Mouse (Mus musculus) embryo, embryonic 9.5 days (tissue): ENCODE results near the gene Frzb.

Experiments used
- DNase-seq: peaks from one replicate; pipeline ENCODE4 v3.0.0-alpha.2; 2017; ENCODE audit errors: extremely low spot score

Frzb gene

GRCm38 (mm10) chr2:80430357-80431053, 16.9 kb downstream of the Frzb start:
- no peak for DNase-seq

GRCm38 (mm10) chr2:80423116-80423515, 24.3 kb downstream of the Frzb start:
- DNase-seq: no peak

- DNase-seq: no peak
Observed at GRCm38 (mm10) chr2:80421990-80422389, 25.4 kb downstream of the Frzb start.

DNA sequence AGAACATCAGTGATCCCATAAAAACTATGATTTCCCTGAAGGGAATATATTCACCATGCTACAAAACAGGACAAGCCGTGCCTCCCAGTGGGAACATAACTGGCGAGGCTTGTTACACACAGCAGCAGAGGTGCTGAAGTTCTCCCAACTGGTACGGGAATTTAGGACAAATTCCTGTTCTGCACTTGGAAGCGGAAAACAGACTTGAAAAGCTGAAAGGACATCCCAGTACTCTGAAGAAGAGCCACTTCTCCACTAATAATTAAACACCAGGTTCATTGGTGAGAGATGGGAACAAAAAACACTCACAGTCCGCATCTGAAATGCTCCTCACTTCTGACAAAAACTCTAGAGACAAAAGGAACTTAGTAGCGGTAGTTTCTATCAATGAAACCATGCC, 31.1 kb downstream of the Frzb start:
- DNase-seq: no peak

DNA sequence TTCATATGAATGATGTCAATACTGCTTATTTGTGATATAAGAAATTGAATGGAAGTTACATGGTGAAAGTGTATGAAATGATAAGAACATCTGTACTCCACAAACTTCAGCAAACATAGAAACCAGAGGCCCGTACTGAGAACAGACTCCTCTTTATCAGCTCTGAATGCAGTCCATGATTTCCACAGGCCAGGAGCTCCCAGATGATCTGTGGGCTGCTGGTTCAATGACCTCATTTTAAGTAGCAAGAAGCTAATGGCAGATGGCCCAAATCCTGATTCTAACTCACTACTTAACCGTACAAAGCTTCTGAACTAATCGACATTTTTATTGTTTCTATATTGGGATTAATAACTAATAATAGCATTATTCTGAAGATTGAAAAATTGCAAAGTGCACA, 33.0 kb downstream of the Frzb start:
- DNase-seq: no peak

DNA sequence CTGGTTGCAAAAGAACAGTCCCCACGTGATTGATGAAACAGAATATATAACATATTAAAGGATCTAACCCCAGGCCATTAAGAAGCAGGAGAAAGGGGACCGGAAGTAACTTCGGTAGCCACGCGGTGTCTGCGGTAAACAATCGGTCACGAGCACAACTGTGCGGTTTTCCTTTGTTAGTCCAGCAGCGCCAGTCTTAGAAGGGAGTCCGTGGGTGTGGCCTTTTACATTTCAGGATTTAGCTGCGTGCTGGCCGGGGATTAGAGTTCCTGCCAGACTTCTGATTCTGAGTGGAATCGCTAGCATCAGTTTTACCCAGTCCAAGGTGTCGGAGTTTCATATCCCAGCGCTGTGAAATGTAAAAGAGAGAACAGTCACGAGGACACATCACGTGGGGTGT, 34.3 kb downstream of the Frzb start:
- DNase-seq: no peak

- peak; percentile 72 for DNase-seq
Observed at GRCm38 (mm10) chr2:80409893-80410574, 37.4 kb downstream of the Frzb start.

- DNase-seq: no peak
Observed at GRCm38 (mm10) chr2:80404770-80405169, 42.7 kb downstream of the Frzb start.

- DNase-seq: peak; percentile 61
Observed at GRCm38 (mm10) chr2:80398595-80399099, 48.8 kb downstream of the Frzb start.

DNA sequence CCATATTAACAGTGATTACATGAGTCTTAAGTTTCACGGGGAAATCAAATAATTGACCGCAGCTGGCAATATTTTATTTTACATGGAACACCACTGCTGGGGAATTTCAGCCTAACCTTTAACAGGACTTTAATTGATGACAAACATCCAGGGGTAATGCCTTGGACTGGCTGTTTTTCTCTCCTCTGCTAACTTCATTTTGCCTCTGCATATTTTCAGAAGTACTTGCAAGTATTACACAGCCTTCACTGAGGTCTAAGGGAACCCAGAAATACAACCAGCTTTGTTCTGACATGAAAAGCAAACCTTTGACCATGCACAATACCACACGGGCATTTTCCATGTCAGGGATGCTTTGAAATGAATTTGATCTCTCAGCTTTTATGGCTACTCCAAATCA, 50.6 kb downstream of the Frzb start:
- no peak for DNase-seq

GRCm38 (mm10) chr2:80396057-80396456, 51.4 kb downstream of the Frzb start:
- DNase-seq: peak; percentile 9

GRCm38 (mm10) chr2:80388341-80388740, 59.1 kb downstream of the Frzb start:
- DNase-seq: no peak

DNA sequence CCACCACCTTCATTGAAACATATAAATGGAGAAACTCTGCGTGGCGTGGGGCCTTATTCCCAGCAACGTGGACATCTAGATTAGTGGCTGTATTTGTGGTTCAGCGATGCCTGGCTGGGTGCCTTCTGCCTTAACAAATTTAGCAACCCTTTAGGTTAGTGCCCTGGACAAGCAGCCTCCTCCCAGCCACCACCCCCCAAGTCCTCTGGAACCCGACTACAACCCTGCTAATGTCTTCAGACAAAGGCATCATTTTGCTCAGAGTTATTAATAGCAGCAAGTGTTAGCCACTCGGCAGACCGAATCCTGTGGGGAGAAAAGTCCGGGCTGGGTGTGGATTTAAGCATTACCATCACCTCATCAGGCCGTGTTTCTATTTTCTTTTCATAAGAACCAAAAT, 59.8 kb downstream of the Frzb start:
- DNase-seq: no peak

GRCm38 (mm10) chr2:80386255-80386654, 61.2 kb downstream of the Frzb start:
- no peak for DNase-seq

- DNase-seq: no peak
Observed at GRCm38 (mm10) chr2:80384447-80384846, 63.0 kb downstream of the Frzb start.

- DNase-seq: no peak
Observed at GRCm38 (mm10) chr2:80379848-80380247, 67.6 kb downstream of the Frzb start.

GRCm38 (mm10) chr2:80374892-80375291, 72.5 kb downstream of the Frzb start:
- no peak for DNase-seq

- no peak for DNase-seq
Observed at GRCm38 (mm10) chr2:80371458-80371857, 76.0 kb downstream of the Frzb start.
